Mouse (Mus musculus) layer of hippocampus, adult 18-20 months (tissue): ENCODE data around the gene Lrrc47. TPM values are rescaled to one million over a fixed set of nuclear protein-coding genes. Genes with fewer than 3 reads are reported as not detected.
A peak's percentile ranks its signal among the peaks of the same experiment; 100 is the strongest.

Experiments
- DNase-seq, 2 experiments: peaks; one replicate each; pipeline ENCODE4 v3.0.0; 2022; ENCODE audit warnings: low spot score in 2 of 2
- total RNA-seq, 2 experiments: library from RNA; stranded (reverse); gene quantifications; 2 replicates each; pipeline ENCODE4 v1.2.3; 2021

The Lrrc47 gene
- total RNA-seq, 2 experiments from 2014 or later, result 55.6 to 68.0 TPM

DNA sequence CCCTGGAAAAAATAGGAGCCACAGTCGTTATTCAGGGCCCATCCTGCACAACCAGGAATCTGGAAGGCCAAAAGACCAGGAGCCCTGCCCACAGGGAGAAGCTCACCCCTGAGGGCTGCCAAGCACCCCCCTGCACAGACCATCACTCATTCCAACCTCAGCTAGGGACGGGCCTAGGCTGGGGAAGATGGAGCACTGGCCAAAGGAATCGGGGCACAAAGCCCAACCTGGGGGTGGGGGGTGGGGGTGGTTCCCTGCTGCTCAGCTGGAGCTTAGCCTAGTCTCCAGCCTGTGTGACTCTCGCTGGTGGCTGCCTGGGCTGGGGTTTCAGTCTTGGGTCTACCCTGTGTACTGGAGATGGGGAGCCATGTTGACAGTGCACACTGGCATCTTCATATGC, 11.3 kb downstream of the Lrrc47 start:
- DNase-seq, result peak in 1 of 2 experiments; percentile 27

- peak in 1 of 2 experiments; percentile 66 for DNase-seq
Observed at GRCm38 (mm10) chr4:154023754-154024601, 12.4 kb downstream of the Lrrc47 start.

DNA sequence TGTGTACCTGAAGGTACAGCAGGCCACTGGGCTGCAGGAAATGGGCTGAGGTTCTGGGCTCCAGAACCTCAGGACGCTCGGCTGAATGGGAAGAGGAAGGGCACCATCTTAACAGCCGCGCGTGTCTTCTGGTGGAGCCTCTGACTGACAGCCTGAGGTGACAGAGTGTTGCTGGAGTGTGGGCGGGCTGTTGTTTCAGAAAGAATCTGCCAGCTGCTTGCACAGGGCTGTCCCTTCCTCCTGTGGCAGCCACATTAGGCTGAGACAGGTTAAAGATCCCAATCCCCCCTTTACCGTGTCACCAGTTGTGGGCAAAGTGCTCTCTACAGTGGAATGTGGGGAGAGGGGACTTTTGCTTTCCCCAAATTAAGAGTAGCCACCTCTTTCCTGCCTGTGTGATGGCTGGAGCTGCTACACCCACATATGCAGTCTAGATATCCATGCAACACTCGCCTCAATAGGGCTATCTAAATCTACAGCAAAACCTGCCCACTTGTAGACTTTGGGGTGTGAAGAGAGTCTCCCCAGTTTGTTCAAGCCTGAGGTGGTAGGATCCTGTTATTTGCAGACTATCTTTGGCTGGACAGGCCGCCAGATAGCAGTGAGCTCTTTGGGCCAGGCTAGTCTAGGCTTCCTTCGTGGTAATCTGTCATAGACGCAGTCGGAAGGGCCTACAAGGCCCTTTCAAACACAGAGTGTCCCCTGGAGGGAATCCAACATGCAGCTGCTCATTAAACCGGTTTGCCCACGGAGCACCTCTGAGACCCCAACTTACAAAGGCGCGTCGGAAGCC, 13.4 kb downstream of the Lrrc47 start:
- DNase-seq, result no peak

DNA sequence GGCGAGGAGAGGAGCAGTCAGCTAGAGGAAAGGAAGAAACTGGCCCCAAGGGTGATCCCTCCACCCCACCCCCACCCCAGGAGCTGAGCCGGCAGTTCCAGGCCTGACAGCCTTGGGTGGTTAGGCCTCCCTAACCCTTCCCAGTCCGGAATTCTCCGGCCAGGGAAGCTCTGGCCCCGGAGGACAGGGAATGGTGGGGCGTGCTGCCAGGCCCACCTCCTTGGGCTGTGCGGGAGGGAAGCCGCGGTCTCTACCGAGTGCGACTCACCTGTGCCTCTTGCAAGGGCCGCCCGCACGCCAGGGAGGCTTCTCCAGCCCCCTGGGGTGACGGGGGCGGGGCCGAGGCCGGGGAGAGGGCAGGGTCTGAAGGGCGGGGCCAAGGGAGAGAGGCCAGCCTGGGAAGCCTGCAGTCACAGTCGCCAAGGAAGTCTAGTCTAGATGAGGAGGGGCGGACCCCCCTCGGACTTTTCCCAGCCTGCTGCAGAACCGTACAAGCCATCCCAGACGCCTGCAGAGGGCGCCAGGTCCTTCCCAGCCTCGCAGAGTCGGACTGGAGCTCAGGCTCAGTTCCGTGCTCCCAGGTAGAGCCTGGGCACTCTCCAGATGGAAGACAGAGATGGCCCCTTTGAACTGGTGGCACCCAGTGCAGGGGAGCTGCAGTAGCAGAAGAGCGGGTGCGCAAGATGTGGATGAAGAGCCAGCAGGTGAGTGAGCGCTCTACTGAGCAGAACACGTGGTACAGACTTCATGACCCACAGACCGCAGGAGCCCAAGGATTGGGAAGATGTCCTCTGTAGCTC, 14.3 kb downstream of the Lrrc47 start, which contains the start of gene Smim1:
Gene Smim1 (minus strand): TSS at position 590 of the 800 bp plus-strand sequence.
- DNase-seq, result peak in 1 of 2 experiments; percentile 72

GRCm38 (mm10) chr4:154026441-154026761, 14.9 kb downstream of the Lrrc47 start:
- DNase-seq, result no peak

- DNase-seq, result no peak
Observed at GRCm38 (mm10) chr4:154028066-154028465, 16.5 kb downstream of the Lrrc47 start.

GRCm38 (mm10) chr4:154028646-154029045, 17.1 kb downstream of the Lrrc47 start:
- DNase-seq, result no peak

- DNase-seq, result no peak
Observed at GRCm38 (mm10) chr4:154037123-154037522, 25.6 kb downstream of the Lrrc47 start.

DNA sequence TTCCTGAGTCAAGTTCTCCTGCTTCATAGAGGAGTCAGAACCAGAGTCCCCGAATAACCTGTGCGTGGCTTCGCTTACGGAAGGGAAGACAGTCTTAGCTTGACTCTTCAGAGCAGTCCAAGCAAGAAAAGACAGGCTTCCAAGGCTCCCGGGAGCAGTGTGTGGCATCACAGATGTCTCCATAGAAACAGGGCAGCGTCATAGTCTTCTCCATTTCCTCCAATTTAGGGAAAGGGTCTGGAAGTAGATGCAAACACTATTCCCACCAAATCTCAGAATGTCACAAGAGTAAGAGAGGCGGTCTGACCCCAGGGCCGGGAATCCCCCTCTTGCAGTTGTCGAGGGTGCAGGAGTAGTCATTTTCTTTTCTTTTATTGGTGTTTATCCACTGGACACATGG, 31.0 kb downstream of the Lrrc47 start, which contains the start of gene Ccdc27:
Gene Ccdc27 (minus strand): TSS at position 101 of the 400 bp plus-strand sequence.
- DNase-seq, result no peak

DNA sequence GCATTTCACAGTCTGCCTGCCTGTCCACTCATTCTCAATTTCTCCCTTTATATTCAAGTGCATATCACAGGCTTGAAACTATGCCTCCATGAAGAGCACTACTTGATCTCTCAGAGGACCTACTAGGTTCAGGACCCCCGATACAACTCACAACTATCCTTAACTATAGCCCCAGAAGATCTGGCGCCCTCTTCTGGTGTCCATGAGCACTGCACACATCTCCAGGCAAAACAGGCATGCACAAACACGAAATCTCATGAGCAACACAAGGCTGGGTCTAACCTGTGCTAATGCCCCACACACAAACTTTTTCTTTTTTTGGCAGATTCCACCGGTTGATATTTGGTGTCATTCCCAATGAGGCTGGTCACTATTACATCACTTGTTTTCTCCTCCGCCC, 34.3 kb downstream of the Lrrc47 start:
- no peak for DNase-seq

- no peak for DNase-seq
Observed at GRCm38 (mm10) chr4:154051401-154051800, 39.9 kb downstream of the Lrrc47 start.

- no peak for DNase-seq
Observed at GRCm38 (mm10) chr4:154053065-154053464, 41.5 kb downstream of the Lrrc47 start.

GRCm38 (mm10) chr4:154055482-154055881, 44.0 kb downstream of the Lrrc47 start:
- DNase-seq, result no peak

DNA sequence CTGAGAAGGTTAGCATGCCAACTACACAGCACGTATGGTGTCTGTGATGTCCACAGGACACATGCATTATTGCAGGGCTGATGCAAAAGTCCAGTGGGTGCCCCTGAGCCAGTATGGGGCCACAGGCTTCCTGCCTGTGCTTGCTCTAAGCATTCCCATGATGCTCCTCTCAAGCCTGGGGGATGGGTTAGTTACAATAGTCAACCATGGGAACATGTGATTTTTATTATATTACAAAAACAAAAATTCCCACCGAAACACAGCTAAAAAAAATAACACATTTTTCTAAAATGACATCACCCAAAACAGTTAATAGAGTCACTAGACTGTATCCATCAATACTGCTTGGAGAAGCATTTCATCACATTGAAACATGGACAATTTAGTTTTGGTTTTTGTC, 44.5 kb downstream of the Lrrc47 start:
- no peak for DNase-seq

DNA sequence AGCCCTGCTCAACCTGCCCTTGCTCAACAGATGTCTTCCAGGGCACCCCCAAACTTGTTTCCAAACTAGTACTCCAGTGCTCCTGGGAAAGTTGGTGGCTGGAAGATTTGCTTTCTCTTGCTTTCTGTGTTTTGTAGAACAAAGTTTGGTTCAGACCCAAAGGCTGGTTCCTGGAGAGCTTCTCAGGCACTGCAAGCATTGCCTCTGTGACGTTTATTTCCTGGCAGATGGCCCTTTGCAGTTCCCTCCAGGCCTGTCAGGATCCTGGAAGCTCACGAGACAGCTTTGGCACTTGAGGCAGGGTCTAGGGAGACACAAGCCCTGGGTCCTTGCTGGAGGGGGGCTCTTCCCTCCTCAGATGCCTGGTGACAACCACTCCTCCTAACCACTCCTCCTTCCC, 45.1 kb downstream of the Lrrc47 start:
- DNase-seq, result no peak

GRCm38 (mm10) chr4:154057696-154058095, 46.2 kb downstream of the Lrrc47 start:
- DNase-seq, result no peak

GRCm38 (mm10) chr4:154064827-154065773, 53.6 kb downstream of the Lrrc47 start:
- peak; percentile 56 to 67 for DNase-seq

GRCm38 (mm10) chr4:154070896-154071295, 59.4 kb downstream of the Lrrc47 start:
- no peak for DNase-seq
